In the genomic region with DNA sequence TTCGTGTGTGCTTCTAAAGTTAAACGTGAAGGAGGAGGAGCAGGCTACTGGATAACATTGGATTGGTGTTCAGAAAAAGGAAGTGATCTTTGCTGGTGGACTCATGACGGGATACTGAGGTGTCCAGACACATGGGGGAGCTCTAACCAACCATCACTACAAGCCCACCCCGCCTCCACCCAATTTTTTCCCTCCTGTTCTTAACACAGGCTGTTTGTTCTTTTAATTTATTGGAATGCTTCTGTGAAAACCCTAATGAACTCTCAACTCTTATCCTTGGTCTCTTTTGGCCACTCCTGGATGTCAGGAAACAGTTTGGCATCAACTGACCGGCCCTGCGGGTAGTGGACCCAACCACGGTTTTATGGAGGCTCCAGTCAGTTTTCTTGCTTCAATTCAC, we compare ENCODE assay signal across 8 mouse cellular contexts. TPM values are rescaled to one million over a fixed set of nuclear protein-coding genes. Genes with fewer than 3 reads are reported as not detected.
DNase-seq lines count a peak whose midpoint lies in the region; ATAC-seq and TF ChIP-seq lines count a peak whose summit lies in the region.

No protein-coding gene starts in this region.

- peak in 1 of 2 experiments; percentile 44 for DNase-seq in heart, adult 2 months
- DNase-seq in spleen, adult 18-20 months: peak; percentile 31 to 53
- no peak for DNase-seq in spleen, adult 12 weeks (ENCODE audit: low spot score)
- peak; percentile 46 to 57 for DNase-seq in layer of hippocampus, postnatal 14 days (ENCODE audit: low spot score in 2 of 2)
- DNase-seq in thymus, postnatal 14 days: peak; percentile 48
- no peak for DNase-seq in yolk sac, embryonic 10.5 days (ENCODE audit: low spot score)
- no peak for DNase-seq in cerebellum, adult 8-10 months

- no peak for TF ChIP-seq EP300 in heart, adult 2 months (IDR thresholded peaks at IDR 0.05; ENCODE audit: insufficient read depth, low read depth, low read length)

- 66% methylated on average over 7 of the region's 7 CpGs for WGBS in heart, adult 2 months
- WGBS in heart, embryonic 12.5 days: 82% methylated on average over 7 of the region's 7 CpGs

- intact Hi-C loops in heart, adult 2 months (cut with DNase I): no loop called here

- no peak overlapping the region for H3K9ac ChIP-seq in heart, adult 2 months (ENCODE audit: low read depth, low read length)
- H3K9ac ChIP-seq in heart, embryonic 12.5 days: no peak overlapping the region

- no peak overlapping the region for H3K4me3 ChIP-seq in heart, adult 2 months
- H3K4me3 ChIP-seq in heart, embryonic 12.5 days: no peak overlapping the region

- peaks cover 3% of the 10 kb centered on the region for H3K4me1 ChIP-seq in heart, adult 2 months (ENCODE audit: control insufficient read depth, insufficient read depth, low read length)
- peaks cover 22% of the 10 kb centered on the region for H3K4me1 ChIP-seq in heart, embryonic 12.5 days (replicated peaks)

- H3K79me2 ChIP-seq in heart, adult 2 months (replicated peaks; ENCODE audit: control insufficient read depth, insufficient read depth, low read length): no peaks in the 10 kb centered on the region

- H3K9me3 ChIP-seq in heart, embryonic 12.5 days (replicated peaks): no peaks in the 10 kb centered on the region

- no peak for ATAC-seq in heart, embryonic 12.5 days (ENCODE audit: insufficient number of reproducible peaks, low FRiP score)

- no peak overlapping the region for H3K4me2 ChIP-seq in heart, embryonic 12.5 days

- TF ChIP-seq POLR2A in heart, adult 2 months (IDR thresholded peaks at IDR 0.05; ENCODE audit: insufficient read depth, low read depth, low read length): no peak

- H3K27ac ChIP-seq in heart, adult 2 months: peak overlapping the region; percentile 10
- no peak overlapping the region for H3K27ac ChIP-seq in heart, embryonic 12.5 days (ENCODE audit: poor library complexity, severe bottlenecking)

- H3K27me3 ChIP-seq in heart, adult 2 months (ENCODE audit: control insufficient read depth, insufficient read depth, low read length): no peaks in the 10 kb centered on the region
- no peaks in the 10 kb centered on the region for H3K27me3 ChIP-seq in heart, embryonic 12.5 days (replicated peaks)

- TF ChIP-seq CTCF in heart, adult 2 months (IDR thresholded peaks at IDR 0.05): peak; percentile 59

- H3K36me3 ChIP-seq in heart, adult 2 months (ENCODE audit: control insufficient read depth, insufficient read depth, low read length): no peaks in the 10 kb centered on the region
- H3K36me3 ChIP-seq in heart, embryonic 12.5 days: no peaks in the 10 kb centered on the region

RNA-seq across cellular contexts. Expression of gene Add3, which starts 33.3 kb away (rescaled TPM):
- total RNA-seq in heart, adult 2 months (2021): 10 to 100 TPM; 38.9 to 50.5 TPM
- 25.2 and 44.5 TPM in 2 replicates for polyA plus RNA-seq in heart, adult 2 months (2012; rRNA removed)
- polyA plus RNA-seq in heart, embryonic 12.5 days (2016; fragmentation: Nextera tagmentation; extraction: Ambion mirVana): 154 and 157 TPM in 2 replicates
- 100 to 1,000 TPM; 119 to 124 TPM for total RNA-seq in layer of hippocampus, postnatal 14 days (2021)

Comparison
In these comparisons a context has a peak if more than half of its experiments do, and no peak if none do; other contexts are left out.
1. DNase-seq: peak in spleen, adult 18-20 months (2 of 2), layer of hippocampus, postnatal 14 days (2 of 2) and thymus, postnatal 14 days (single experiment); none in spleen, adult 12 weeks (single experiment), yolk sac, embryonic 10.5 days (single experiment) and cerebellum, adult 8-10 months (single experiment).